In genomic region chr14:55002687-55003120, GRCm38 (mm10) we compare ENCODE assay signal across 22 mouse cellular contexts. TPM values are rescaled to one million over a fixed set of nuclear protein-coding genes. Genes with fewer than 3 reads are reported as not detected.
A peak's percentile ranks its signal among the peaks of the same experiment; 100 is the strongest.
DNase-seq lines count a peak whose midpoint lies in the region; ATAC-seq and TF ChIP-seq lines count a peak whose summit lies in the region.
"Had no signal": no experiment of that assay in that cellular context is flagged by ENCODE, and none has a peak within 500 bp of the region (broad histone marks: within the 10 kb centered on the region; RNA-seq: fewer than 3 reads in every experiment).

No protein-coding gene starts in this region.

- no peak for ATAC-seq in forebrain, embryonic 14.5 days
- ATAC-seq in heart, embryonic 15.5 days (replicated peaks; ENCODE audit: insufficient number of reproducible peaks, insufficient read depth, low FRiP score, low read depth) = no peak
- ATAC-seq in lung, embryonic 14.5 days (ENCODE audit: insufficient read depth) = peak; percentile 24; the same call in 1 of the 2 replicates
- no peak for ATAC-seq in heart, postnatal 0 days (ENCODE audit: insufficient read depth, low read depth)

- TF ChIP-seq EP300 in heart, postnatal 0 days (IDR thresholded peaks at IDR 0.05; ENCODE audit: low read depth) = no peak

- TF ChIP-seq POLR2A in lung, adult 2 months (IDR thresholded peaks at IDR 0.05; ENCODE audit: borderline replicate concordance, extremely low read depth, low read depth, low read length) = no peak

- H3K4me2 ChIP-seq in forebrain, embryonic 14.5 days (ENCODE audit: low read length) = no peak overlapping the region
- peak overlapping the region; percentile 29 for H3K4me2 ChIP-seq in heart, embryonic 15.5 days
- peak overlapping the region; percentile 46 for H3K4me2 ChIP-seq in lung, embryonic 14.5 days
- no peak overlapping the region for H3K4me2 ChIP-seq in heart, postnatal 0 days (ENCODE audit: low read depth, low read length)
- H3K4me2 ChIP-seq: forebrain, embryonic 12.5 days; liver, embryonic 13.5 days had no signal

- no peak overlapping the region for H3K9ac ChIP-seq in forebrain, embryonic 14.5 days (ENCODE audit: low read length)
- H3K9ac ChIP-seq in heart, embryonic 15.5 days = 0 out of 2 replicates have a peak overlapping the region, but pooled peaks have one; percentile 0
- no peak overlapping the region for H3K9ac ChIP-seq in lung, embryonic 14.5 days
- H3K9ac ChIP-seq in heart, postnatal 0 days (replicated peaks; ENCODE audit: low read depth, low read length) = peak overlapping the region; percentile 54; the same call in 1 of the 2 replicates
- H3K9ac ChIP-seq: forebrain, embryonic 12.5 days; liver, embryonic 13.5 days had no signal

- peaks cover 32% of the 10 kb centered on the region for H3K4me1 ChIP-seq in forebrain, embryonic 10.5 days
- H3K4me1 ChIP-seq in forebrain, embryonic 14.5 days (ENCODE audit: control insufficient read depth, insufficient read depth, low read length) = peaks cover 11% of the 10 kb centered on the region
- peaks cover 68% of the 10 kb centered on the region for H3K4me1 ChIP-seq in heart, embryonic 15.5 days (replicated peaks)
- H3K4me1 ChIP-seq in lung, embryonic 14.5 days (ENCODE audit: insufficient read depth) = peaks cover 26% of the 10 kb centered on the region
- H3K4me1 ChIP-seq in lung, adult 2 months (ENCODE audit: control insufficient read depth, insufficient read depth, low read length) = peaks cover 3% of the 10 kb centered on the region
- H3K4me1 ChIP-seq in heart, postnatal 0 days (ENCODE audit: control insufficient read depth, insufficient read depth) = peaks cover 28% of the 10 kb centered on the region

- WGBS in forebrain, embryonic 10.5 days = 76% methylated on average over 7 of the region's 7 CpGs
- WGBS in forebrain, embryonic 14.5 days = 62% methylated on average over 7 of the region's 7 CpGs
- WGBS in heart, embryonic 15.5 days = 23% methylated on average over 7 of the region's 7 CpGs
- WGBS in lung, embryonic 14.5 days = 17% methylated on average over 7 of the region's 7 CpGs
- 22% methylated on average over 7 of the region's 7 CpGs for WGBS in lung, adult 2 months
- 21% methylated on average over 7 of the region's 7 CpGs for WGBS in heart, postnatal 0 days

- no peak overlapping the region for H3K4me3 ChIP-seq in forebrain, embryonic 10.5 days
- H3K4me3 ChIP-seq in forebrain, embryonic 14.5 days (ENCODE audit: low read depth, low read length) = no peak overlapping the region
- no peak overlapping the region for H3K4me3 ChIP-seq in heart, embryonic 15.5 days
- H3K4me3 ChIP-seq in lung, embryonic 14.5 days (ENCODE audit: low read depth, low read length) = no peak overlapping the region
- no peak overlapping the region for H3K4me3 ChIP-seq in lung, adult 2 months (replicated peaks; ENCODE audit: extremely low read depth, low read depth, low read length)
- H3K4me3 ChIP-seq in heart, postnatal 0 days (ENCODE audit: low read depth, low read length) = no peak overlapping the region
- H3K4me3 ChIP-seq: forebrain, embryonic 12.5 days; liver, embryonic 13.5 days had no signal

- no peak for DNase-seq in forebrain, embryonic 10.5 days (ENCODE audit: extremely low spot score, low spot score)
- no peak for DNase-seq in forebrain, embryonic 14.5 days (ENCODE audit: low spot score)
- DNase-seq in heart, postnatal 14 days = no peak
- DNase-seq in lung, embryonic 14.5 days = peak; percentile 57
- no peak for DNase-seq in lung, adult 2 months
- no peak for DNase-seq in heart, postnatal 0 days (ENCODE audit: low spot score)
- no peak for DNase-seq in layer of hippocampus, postnatal 36 days
- DNase-seq: cerebellum, adult 8-10 months; kidney, adult 18-20 months; layer of hippocampus, adult 9-11 months; liver, embryonic 13.5 days; retina, postnatal 1 day had no signal

- H3K9me3 ChIP-seq in forebrain, embryonic 10.5 days = no peaks in the 10 kb centered on the region
- no peaks in the 10 kb centered on the region for H3K9me3 ChIP-seq in forebrain, embryonic 14.5 days (replicated peaks; ENCODE audit: control insufficient read depth, low read length)
- H3K9me3 ChIP-seq in heart, embryonic 15.5 days (replicated peaks) = no peaks in the 10 kb centered on the region
- H3K9me3 ChIP-seq in lung, embryonic 14.5 days (ENCODE audit: low read depth, low read length) = no peaks in the 10 kb centered on the region
- H3K9me3 ChIP-seq in heart, postnatal 0 days (replicated peaks; ENCODE audit: control insufficient read depth, low read length) = no peaks in the 10 kb centered on the region
- H3K9me3 ChIP-seq: forebrain, embryonic 12.5 days; liver, embryonic 13.5 days had no signal

- intact Hi-C loops in heart, postnatal 14 days (cut with DNase I) = no loop called here

- TF ChIP-seq CTCF in lung, embryonic 14.5 days (IDR thresholded peaks at IDR 0.05; ENCODE audit: low read depth) = no peak
- no peak for TF ChIP-seq CTCF in lung, adult 2 months (IDR thresholded peaks at IDR 0.05; ENCODE audit: insufficient read depth, low read length)
- no peak for TF ChIP-seq CTCF in heart, postnatal 0 days (IDR thresholded peaks at IDR 0.05; ENCODE audit: low read depth)

- no peaks in the 10 kb centered on the region for H3K27me3 ChIP-seq in forebrain, embryonic 10.5 days (ENCODE audit: poor library complexity, severe bottlenecking)
- no peaks in the 10 kb centered on the region for H3K27me3 ChIP-seq in forebrain, embryonic 14.5 days (replicated peaks; ENCODE audit: control insufficient read depth, insufficient read depth, low read length)
- H3K27me3 ChIP-seq in heart, embryonic 15.5 days = no peaks in the 10 kb centered on the region
- no peaks in the 10 kb centered on the region for H3K27me3 ChIP-seq in lung, embryonic 14.5 days (ENCODE audit: insufficient read depth, low read length)
- no peaks in the 10 kb centered on the region for H3K27me3 ChIP-seq in heart, postnatal 0 days (ENCODE audit: control insufficient read depth, insufficient read depth, low read length)
- H3K27me3 ChIP-seq: forebrain, embryonic 12.5 days; liver, embryonic 13.5 days had no signal

- 0 out of 2 replicates have a peak overlapping the region, but pooled peaks have one; percentile 22 for H3K27ac ChIP-seq in forebrain, embryonic 10.5 days
- H3K27ac ChIP-seq in forebrain, embryonic 14.5 days (ENCODE audit: low read depth, low read length) = no peak overlapping the region
- peak overlapping the region; percentile 99 for H3K27ac ChIP-seq in heart, embryonic 15.5 days
- peak overlapping the region; percentile 24; the same call in 1 of the 2 replicates for H3K27ac ChIP-seq in lung, embryonic 14.5 days (ENCODE audit: low read depth)
- H3K27ac ChIP-seq in heart, postnatal 0 days (ENCODE audit: low read depth) = peak overlapping the region; percentile 97
- H3K27ac ChIP-seq: liver, embryonic 13.5 days had no signal

- H3K36me3 ChIP-seq in forebrain, embryonic 10.5 days (replicated peaks) = no peaks in the 10 kb centered on the region
- no peaks in the 10 kb centered on the region for H3K36me3 ChIP-seq in forebrain, embryonic 14.5 days (ENCODE audit: control insufficient read depth, insufficient read depth, low read length)
- H3K36me3 ChIP-seq in heart, embryonic 15.5 days = no peaks in the 10 kb centered on the region
- no peaks in the 10 kb centered on the region for H3K36me3 ChIP-seq in lung, embryonic 14.5 days (ENCODE audit: insufficient read depth)
- H3K36me3 ChIP-seq in heart, postnatal 0 days (replicated peaks; ENCODE audit: control insufficient read depth, insufficient read depth, low read length) = no peaks in the 10 kb centered on the region
- H3K36me3 ChIP-seq: forebrain, embryonic 12.5 days; liver, embryonic 13.5 days had no signal

RNA-seq across cellular contexts. Expression of gene Myh7, which starts 8.3 kb away (rescaled TPM):
- 0.63 and 0.72 TPM in 2 replicates for polyA plus RNA-seq in forebrain, embryonic 10.5 days (2016; fragmentation: Nextera tagmentation; extraction: Ambion mirVana)
- 5.4 and 6.5 TPM in 2 replicates for polyA plus RNA-seq in forebrain, embryonic 14.5 days (2014; fragmentation: Nextera tagmentation; extraction: Ambion mirVana)
- 4,763 and 4,914 TPM in 2 replicates for polyA plus RNA-seq in heart, embryonic 15.5 days (2015; fragmentation: Nextera tagmentation; extraction: Ambion mirVana)
- total RNA-seq in heart, postnatal 14 days (2021) = 1,000 to 10,000 TPM; 2,004 to 2,187 TPM
- polyA plus RNA-seq in lung, embryonic 14.5 days (2014; fragmentation: Nextera tagmentation; extraction: Ambion mirVana) = 1.8 and 3.6 TPM in 2 replicates
- polyA plus RNA-seq in lung, adult 2 months (2012; rRNA removed) = 8.0 and 13.3 TPM in 2 replicates
- 4,273 and 4,731 TPM in 2 replicates for total RNA-seq in heart, postnatal 0 days (2014; rRNA removed; ENCODE audit: low replicate concordance)
- polyA plus RNA-seq in heart, postnatal 0 days (2015; fragmentation: Nextera tagmentation; extraction: Ambion mirVana) = 1,026 and 1,537 TPM in 2 replicates
- 1 to 10 TPM; 7.9 to 9.2 TPM for total RNA-seq in layer of hippocampus, postnatal 36 days (2021)
- total RNA-seq: adrenal gland, adult 2 months; granulocyte monocyte progenitor cell, adult 5-6 weeks had no signal
- polyA plus RNA-seq: adrenal gland, adult 2 months had no signal

RNA-seq across cellular contexts. Expression of gene Ngdn, which starts 12.6 kb away (rescaled TPM):
- polyA plus RNA-seq in forebrain, embryonic 10.5 days (2016; fragmentation: Nextera tagmentation; extraction: Ambion mirVana) = 102 and 104 TPM in 2 replicates
- 64.1 and 72.0 TPM in 2 replicates for polyA plus RNA-seq in forebrain, embryonic 14.5 days (2014; fragmentation: Nextera tagmentation; extraction: Ambion mirVana)
- polyA plus RNA-seq in heart, embryonic 15.5 days (2015; fragmentation: Nextera tagmentation; extraction: Ambion mirVana) = 56.2 and 57.1 TPM in 2 replicates
- total RNA-seq in heart, postnatal 14 days (2021) = 10 to 100 TPM; 23.4 to 28.4 TPM
- 75.0 and 81.6 TPM in 2 replicates for polyA plus RNA-seq in lung, embryonic 14.5 days (2014; fragmentation: Nextera tagmentation; extraction: Ambion mirVana)
- polyA plus RNA-seq in lung, adult 2 months (2012; rRNA removed) = 12.7 and 17.0 TPM in 2 replicates
- 20.2 and 50.1 TPM in 2 replicates for total RNA-seq in heart, postnatal 0 days (2014; rRNA removed; ENCODE audit: low replicate concordance)
- polyA plus RNA-seq in heart, postnatal 0 days (2015; fragmentation: Nextera tagmentation; extraction: Ambion mirVana) = 50.0 and 50.9 TPM in 2 replicates
- 10 to 100 TPM; 30.7 to 33.8 TPM for total RNA-seq in layer of hippocampus, postnatal 36 days (2021)

RNA-seq across cellular contexts. Expression of gene Gm17428, which starts 26.0 kb away (rescaled TPM):
- polyA plus RNA-seq in forebrain, embryonic 10.5 days (2016; fragmentation: Nextera tagmentation; extraction: Ambion mirVana) = not detected in 2 replicates
- polyA plus RNA-seq in forebrain, embryonic 14.5 days (2014; fragmentation: Nextera tagmentation; extraction: Ambion mirVana) = not detected in 2 replicates
- polyA plus RNA-seq in heart, embryonic 15.5 days (2015; fragmentation: Nextera tagmentation; extraction: Ambion mirVana) = not detected in 2 replicates
- not detected for total RNA-seq in heart, postnatal 14 days (2021)
- polyA plus RNA-seq in lung, embryonic 14.5 days (2014; fragmentation: Nextera tagmentation; extraction: Ambion mirVana) = not detected in 2 replicates
- polyA plus RNA-seq in lung, adult 2 months (2012; rRNA removed) = not detected in 2 replicates
- total RNA-seq in heart, postnatal 0 days (2014; rRNA removed; ENCODE audit: low replicate concordance) = not detected in 2 replicates
- not detected in 2 replicates for polyA plus RNA-seq in heart, postnatal 0 days (2015; fragmentation: Nextera tagmentation; extraction: Ambion mirVana)
- total RNA-seq in layer of hippocampus, postnatal 36 days (2021) = not detected
- total RNA-seq: adrenal gland, adult 2 months; gastrocnemius, adult 8-10 months; granulocyte monocyte progenitor cell, adult 5-6 weeks; left cerebral cortex, adult 8-10 months had no signal
- polyA plus RNA-seq: adrenal gland, adult 2 months; forebrain, embryonic 12.5 days; frontal cortex, adult 2 months; limb, embryonic 11.5 days; liver, embryonic 13.5 days; neural tube, embryonic 11.5 days; stomach, embryonic 16.5 days had no signal

RNA-seq across cellular contexts. Expression of gene Myh6, which starts 36.0 kb away (rescaled TPM):
- 0.38 and 0.41 TPM in 2 replicates for polyA plus RNA-seq in forebrain, embryonic 10.5 days (2016; fragmentation: Nextera tagmentation; extraction: Ambion mirVana)
- 0.91 and 1.2 TPM in 2 replicates for polyA plus RNA-seq in forebrain, embryonic 14.5 days (2014; fragmentation: Nextera tagmentation; extraction: Ambion mirVana)
- 2,004 and 2,041 TPM in 2 replicates for polyA plus RNA-seq in heart, embryonic 15.5 days (2015; fragmentation: Nextera tagmentation; extraction: Ambion mirVana)
- total RNA-seq in heart, postnatal 14 days (2021) = over 10,000 TPM; 23,215 to 24,603 TPM
- 4.6 and 87.1 TPM in 2 replicates for polyA plus RNA-seq in lung, embryonic 14.5 days (2014; fragmentation: Nextera tagmentation; extraction: Ambion mirVana)
- 82.5 and 128 TPM in 2 replicates for polyA plus RNA-seq in lung, adult 2 months (2012; rRNA removed)
- 3,860 and 3,976 TPM in 2 replicates for total RNA-seq in heart, postnatal 0 days (2014; rRNA removed; ENCODE audit: low replicate concordance)
- 8,242 and 9,737 TPM in 2 replicates for polyA plus RNA-seq in heart, postnatal 0 days (2015; fragmentation: Nextera tagmentation; extraction: Ambion mirVana)
- total RNA-seq in layer of hippocampus, postnatal 36 days (2021) = 1 to 10 TPM; 1.1 to 2.3 TPM
- total RNA-seq: adrenal gland, adult 2 months; granulocyte monocyte progenitor cell, adult 5-6 weeks had no signal
- polyA plus RNA-seq: adrenal gland, adult 2 months had no signal

Comparison
In these comparisons a context has a peak if more than half of its experiments do, and no peak if none do; other contexts are left out.
1. H3K4me2 ChIP-seq: peak in heart, embryonic 15.5 days (single experiment) and lung, embryonic 14.5 days (single experiment); none in forebrain, embryonic 14.5 days (single experiment) and heart, postnatal 0 days (single experiment).
2. H3K9ac ChIP-seq: peak in heart, embryonic 15.5 days (single experiment) and heart, postnatal 0 days (single experiment); none in forebrain, embryonic 14.5 days (single experiment) and lung, embryonic 14.5 days (single experiment).
3. RNA of gene Myh7, which starts 8.3 kb away (polyA plus RNA-seq): 4,763 to 4,914 TPM in heart, embryonic 15.5 days and 1,026 to 1,537 TPM in heart, postnatal 0 days; 8.0 to 13.3 TPM in lung, adult 2 months, 5.4 to 6.5 TPM in forebrain, embryonic 14.5 days, 1.8 to 3.6 TPM in lung, embryonic 14.5 days and 0.63 to 0.72 TPM in forebrain, embryonic 10.5 days; every median in the first group is over 10 times any median in the second.